Mouse (Mus musculus) right cerebral cortex, postnatal 36 days (tissue): ENCODE results near the gene Hs6st3.
"Not testable (repeated sequence)": the region's sequence is repeated elsewhere in the genome, so short reads cannot be mapped to it uniquely, and the experiment has no call there.

Experiments used
- DNase-seq, 2 experiments: peaks; one replicate each; pipeline ENCODE4 v3.0.0; 2022; ENCODE audit warnings: low spot score in 2 of 2, mixed read lengths in 1 of 2

The Hs6st3 gene

DNA sequence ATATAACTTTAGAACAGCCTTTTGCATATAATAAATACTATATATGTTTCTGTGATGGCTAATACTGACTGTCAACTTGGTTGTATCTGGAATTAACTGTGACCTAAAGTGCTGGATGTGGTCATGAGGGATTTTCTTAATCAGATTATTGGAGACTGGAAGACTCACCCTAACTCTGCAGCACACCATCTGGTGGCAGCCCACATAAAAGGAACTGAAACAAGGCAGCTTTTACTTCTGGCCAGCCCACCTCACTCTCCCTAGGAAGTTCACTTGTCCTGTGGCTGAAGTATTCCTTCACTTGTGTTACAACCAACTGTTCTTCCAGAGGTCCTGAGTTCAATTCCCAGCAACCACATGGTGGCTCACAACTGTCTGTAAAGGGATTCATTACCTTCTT, 313.5 kb downstream of the Hs6st3 start:
- no peak for DNase-seq

DNA sequence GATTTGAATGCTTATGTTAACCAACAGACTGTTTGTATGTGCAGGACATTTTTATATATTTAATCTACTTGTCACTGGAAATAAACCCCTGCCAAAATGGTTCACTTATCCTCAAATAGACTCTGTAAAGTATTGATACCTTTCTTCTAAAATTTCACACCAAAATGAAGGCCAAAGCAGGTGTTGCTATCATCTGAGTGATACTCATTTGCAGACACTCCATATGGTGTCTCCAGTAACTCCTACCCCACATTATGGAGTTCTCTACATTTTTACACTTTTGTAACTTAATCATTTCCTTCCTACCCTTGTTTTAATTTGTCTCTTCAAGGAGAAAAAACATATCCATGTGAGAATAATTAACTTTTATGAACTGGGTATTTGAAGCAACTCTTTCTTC, 314.2 kb downstream of the Hs6st3 start:
- DNase-seq: no peak

DNA sequence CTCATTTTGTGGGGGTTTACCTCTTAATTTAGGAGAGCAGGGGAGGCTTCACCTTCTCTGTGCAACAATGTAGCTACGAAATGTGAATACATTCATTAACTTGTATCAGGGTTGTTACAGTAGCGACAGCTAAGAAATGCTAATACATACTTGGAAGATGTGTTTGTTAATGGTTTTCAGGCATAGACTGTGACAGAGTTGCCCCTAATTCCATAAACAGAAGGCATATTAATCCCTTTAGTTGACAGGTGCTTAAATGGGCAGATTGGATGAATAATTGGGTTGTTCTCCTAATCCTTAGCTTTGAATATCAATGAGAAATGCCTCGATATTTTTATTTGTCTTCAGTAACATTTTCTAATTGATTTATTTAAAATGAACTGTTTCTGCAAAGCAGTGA, 314.7 kb downstream of the Hs6st3 start:
- no peak for DNase-seq

DNA sequence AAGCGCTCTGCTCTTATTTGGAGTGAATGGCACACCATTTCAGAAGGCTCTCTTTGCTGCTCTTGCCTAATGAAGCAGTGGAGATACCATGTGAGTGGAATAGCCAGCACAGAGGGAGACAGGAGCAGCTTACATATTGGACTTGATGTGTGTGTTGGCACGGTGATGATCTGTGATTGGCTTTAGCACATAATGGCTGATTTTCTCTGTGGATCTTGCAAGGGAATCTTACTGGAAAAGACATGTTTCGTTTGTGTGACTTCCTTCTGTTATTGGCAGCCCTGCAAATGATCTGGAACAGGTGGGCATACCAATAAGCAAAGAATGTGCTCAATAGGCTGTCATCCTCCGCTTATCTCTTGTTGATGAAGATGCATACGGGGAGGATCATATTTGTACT, 326.2 kb downstream of the Hs6st3 start:
- no peak for DNase-seq

DNA sequence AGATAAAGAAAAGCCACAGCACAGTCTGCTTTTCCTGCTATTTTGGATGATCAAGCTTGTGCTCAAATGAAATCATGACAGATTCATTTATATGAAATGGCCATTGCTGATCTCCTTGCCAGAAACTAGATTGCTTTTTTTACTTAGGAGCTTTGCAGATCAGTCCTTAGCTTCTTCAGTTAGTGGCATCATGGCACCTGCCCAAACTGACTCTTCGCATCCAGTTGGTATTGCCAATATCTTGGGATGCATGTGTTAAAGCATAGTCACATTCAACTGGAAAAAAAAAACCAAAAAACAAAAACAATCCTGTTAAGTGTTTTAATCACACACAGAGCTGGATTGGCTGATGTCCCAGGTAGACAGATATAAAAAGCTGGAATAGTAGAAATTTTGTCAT, 326.7 kb downstream of the Hs6st3 start:
- DNase-seq: no peak

DNA sequence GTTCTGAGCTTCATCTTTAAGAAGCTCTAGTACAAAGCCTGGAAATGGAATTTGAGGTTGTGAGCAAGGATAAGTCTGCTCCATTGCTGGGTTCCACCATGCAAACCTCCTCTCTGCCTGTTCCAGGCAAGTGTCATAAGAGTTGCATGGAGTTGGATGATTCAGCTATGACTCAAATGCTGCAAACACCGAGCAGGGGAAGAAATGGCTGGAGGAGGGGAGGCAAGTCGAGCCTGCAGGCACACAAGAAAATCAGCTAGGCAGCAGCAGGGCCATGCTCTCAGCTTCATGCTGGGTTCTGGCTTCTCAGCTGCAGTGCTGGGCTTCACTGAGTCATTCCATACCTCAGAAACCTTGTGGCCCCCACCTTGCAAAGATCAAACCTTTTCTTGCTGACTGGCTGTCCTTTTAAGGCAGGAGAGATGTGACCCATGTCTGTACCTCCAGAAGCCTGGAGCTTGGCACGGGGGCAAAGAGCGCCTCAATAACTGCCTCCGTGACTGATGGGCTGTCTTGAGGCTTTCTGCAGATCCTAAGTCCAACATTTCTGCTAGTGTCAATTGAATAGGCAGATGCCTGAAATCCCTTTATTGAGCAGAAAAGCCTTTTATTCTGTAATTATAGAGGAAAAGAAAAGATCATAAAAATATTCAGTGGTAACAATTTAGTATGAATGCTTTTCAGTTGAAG, 328.9 kb downstream of the Hs6st3 start:
- peak; percentile 14 to 38 for DNase-seq

DNA sequence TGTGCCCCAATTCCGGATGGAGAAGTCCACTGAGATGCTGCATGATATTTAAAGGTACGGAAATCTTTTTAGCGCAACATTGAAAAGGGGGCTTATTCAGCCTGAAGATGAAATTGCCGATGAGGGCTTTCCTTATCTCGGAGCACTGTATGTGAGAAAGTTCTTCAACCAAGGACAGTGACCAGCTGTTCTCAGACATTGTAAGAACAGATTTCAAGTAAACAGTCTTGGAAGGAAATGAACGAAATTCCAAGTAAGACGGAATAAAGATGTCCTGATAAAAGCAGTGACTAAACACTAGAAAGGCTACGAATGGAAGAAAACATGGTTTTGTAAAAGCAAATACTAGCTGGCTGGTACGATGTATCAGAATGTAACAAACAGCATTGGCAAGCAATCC, 338.4 kb downstream of the Hs6st3 start:
- DNase-seq: no peak

DNA sequence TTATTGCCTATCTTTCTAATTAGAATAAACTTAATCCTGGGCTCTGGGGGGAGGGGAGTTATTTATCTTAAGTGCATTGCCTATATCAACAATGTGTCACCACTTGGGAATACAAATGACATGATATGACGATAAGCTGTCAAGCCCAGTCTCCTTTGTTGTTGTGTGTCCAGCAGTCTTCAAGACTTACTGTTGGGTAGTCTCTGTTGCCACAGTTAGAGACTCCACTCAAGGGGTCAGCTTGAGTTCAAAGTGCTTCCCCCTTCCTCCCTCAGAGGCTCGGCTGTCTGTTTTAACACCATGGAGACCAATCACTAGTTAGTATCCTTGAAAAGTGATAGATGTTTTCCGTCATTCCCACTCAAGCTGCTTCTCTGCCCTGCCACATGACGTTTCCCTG, 339.7 kb downstream of the Hs6st3 start:
- DNase-seq: no peak

DNA sequence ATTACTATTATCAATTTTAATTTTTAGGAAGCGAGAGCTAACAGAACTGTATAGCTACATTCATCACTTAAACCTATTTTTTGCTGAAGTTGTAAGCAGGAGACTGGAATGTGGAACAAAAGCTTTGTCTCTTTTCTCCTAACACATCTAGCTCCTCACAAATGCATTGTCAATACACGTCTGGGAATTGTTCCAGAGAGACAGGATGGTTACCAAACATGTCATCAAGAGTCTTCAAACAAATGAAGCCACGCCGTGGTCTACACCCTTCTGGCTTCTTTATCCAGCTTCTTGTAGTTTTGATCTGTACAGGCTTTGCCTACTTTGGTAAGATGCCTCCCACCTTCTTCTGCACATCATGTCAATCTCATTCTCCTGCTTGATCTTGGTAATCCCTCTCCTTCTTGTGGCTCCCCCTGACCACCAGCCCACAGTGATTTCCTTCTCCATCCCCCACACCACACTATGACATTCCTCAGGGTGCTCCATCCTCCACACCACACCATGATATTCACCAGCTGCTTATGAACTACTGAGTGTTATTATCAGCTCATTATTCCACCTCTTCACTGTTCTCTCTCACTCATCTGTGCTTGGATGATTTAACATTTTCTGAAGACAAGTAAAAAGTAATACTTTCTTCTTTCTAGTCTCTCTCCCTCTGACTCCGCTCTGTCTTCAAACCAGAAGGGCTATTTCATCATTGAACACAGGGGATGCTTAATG, 351.0 kb downstream of the Hs6st3 start:
- DNase-seq: no peak

DNA sequence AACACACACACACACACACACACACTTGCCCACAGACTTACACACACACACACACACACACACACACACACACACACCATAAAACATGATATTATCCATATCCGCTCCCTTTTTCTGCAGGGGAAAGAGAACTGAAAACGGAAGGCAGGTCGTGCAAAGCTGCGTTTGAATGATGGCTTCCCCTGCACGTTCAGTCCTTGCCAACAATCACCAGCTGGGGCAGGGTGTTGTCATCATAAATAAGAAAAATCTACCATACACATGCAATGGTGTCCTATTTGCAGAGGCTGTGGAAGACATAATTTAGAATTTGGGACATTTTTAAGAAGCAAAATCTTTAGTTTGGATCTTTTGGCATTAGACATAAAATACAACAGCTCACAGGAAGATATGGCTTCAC, 382.5 kb downstream of the Hs6st3 start:
- no peak for DNase-seq

DNA sequence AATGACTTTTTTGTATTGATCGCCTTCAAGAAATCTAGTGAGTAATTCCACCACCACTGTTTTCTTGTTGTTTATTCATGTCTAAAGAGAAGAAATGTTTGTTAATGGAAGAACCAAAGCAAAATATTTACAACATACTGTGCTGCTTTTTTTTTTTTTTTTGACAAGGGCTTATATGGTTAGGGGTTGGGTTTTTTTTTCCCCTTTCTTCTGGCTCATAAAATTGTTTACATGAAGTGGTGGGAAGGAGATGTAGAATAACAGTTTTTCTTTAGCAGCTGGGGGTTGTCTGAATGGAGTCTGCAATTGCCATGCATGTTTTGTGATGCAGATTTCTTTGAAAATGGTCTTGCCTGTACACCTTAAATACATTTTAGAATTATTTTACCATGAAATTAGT, 382.9 kb downstream of the Hs6st3 start:
- no peak for DNase-seq

DNA sequence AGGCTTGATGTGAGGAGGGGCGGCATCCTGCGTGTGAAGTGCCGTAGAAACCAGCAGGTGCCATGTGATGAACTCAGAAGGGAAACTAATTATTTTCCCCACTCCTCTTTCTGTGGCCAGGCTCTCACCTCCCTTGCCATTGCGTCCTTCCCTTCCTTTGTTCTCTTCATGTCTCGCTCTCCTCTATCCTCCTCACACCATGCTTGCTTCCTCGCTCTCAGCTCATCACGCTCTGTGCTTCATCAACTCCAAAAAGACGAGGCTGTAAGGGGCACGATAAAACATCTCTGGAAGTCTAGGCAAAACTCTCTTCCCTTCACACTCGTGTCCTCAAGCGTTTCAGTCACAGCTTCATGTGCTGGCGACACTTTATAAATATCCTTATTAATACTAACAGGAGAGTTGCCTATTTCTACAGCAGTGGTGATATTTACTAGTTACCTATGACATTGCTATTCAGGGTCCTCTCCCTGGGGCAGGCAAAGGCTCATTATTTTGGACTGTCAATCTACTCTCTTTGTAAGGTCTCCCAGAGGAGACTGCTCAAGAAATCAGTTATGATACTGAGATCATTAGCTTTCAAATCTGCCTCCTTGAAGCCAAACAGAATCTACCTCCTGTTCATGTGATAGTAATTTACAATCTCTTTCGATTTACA, 394.9 kb downstream of the Hs6st3 start:
- DNase-seq: no peak

DNA sequence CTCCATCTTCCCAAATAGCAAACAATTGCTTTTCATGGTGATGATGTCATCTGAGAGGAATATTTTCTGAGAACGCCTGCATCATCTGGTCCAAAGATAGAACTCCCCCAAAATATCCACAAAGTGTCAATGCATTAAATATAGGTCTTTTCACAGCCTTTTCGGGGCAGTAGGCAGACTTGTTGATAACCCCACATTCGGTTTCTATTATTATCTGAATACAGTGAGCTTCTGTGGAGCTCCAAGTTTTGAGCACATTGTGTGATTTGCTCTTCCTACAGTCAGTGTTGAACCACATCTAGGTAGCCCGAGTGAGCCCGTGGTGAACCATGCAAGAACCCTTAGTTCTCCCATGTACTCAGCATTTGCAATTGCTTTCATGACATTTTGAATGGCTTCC, 402.4 kb downstream of the Hs6st3 start:
- DNase-seq: no peak

DNA sequence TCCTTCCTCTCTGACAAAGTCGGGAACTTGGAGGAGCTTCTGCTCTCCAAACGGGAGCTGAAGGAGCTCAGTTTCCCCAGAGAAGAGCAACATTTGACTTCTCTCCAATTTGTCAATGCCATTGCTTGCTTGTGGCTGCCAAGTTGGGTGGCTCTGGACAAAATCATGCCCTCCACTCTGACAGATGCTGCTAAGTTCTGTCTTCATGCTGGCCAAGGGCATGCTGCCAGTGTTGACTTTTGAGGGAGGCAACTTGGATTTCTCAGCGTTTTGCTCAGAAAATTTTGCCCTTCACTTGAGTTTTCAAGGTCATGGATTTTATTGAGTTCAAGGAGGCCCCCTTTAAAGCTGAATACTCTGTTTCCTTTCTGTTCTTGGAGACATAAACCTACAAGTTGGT, 406.5 kb downstream of the Hs6st3 start:
- DNase-seq: no peak

DNA sequence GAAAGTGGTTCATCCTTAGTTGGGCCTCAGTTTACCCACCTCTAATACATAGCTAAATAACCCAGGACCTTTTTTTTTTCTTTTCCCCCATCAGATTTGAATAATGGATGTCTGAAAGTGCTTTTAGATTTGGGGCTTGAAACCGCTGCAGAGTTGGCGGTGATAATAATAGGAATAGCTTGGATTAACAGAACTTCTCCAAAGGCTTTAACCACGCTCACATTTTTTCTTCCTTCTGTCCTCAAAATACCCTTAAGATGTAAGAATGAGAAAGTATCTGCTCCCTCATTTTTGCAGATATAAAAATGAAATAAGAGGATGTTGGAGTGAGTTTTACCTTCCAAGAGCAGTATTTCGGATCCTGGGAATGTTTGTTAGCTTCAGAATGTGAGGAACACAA, 420.2 kb downstream of the Hs6st3 start:
- no peak for DNase-seq

DNA sequence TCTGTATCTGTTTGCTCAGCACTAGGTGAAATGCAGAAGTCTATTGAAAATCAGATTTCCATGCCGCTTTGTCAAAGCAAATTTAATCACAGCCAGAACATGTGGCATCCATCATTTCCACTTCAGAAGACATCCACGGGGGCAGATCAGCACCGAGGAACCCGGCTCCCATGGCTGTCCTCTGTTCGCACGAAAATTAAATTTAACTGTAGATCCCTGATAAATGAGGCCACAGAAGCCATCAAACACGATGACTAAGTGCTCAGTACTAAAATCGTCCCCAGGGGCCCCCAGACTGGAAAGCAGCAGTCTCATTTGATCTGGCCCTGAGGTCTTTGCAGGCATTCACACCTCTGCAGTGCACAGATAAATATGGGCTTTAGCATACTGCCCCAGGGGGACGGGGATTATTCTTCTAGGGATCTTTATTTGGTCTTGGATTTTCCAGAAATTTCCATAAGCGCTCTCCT, 443.9 kb downstream of the Hs6st3 start:
- no peak for DNase-seq

DNA sequence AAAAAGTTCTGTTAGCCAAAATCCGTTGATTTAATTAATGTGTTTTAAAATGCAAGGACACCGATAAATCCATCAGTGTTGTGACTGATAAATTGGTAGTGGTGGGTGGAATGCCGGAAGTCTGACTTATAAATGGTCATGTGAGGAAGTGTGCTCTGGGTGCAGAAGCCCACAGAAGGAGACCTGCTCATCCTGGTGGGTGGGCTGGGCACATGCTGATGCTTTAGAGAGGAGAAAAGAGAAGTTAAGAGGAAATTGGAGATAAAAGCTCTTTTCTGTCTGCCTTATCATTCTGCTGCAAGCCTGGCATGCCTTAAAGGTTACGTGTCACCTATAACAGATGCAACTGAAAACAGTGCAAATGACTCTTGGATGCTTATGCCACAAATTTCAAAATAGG, 446.9 kb downstream of the Hs6st3 start:
- DNase-seq: no peak

DNA sequence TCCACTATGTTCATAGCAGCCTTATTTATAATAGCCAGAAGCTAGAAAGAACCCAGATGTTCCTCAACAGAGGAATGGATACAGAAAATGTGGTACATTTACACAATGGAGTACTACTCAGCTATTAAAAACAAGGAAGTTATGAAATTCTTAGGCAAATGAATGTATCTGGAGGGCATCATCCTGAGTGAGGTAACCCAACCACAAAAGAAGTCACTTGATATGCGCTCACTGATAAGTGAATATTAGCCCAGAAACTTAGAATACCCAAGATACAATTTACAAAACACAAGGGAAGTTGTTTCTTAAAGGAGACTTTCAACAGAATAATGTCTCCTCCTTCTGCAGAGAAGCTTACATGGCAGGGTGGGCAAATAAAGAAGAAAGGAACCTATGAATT, 449.2 kb downstream of the Hs6st3 start:
- DNase-seq: not testable (repeated sequence)

DNA sequence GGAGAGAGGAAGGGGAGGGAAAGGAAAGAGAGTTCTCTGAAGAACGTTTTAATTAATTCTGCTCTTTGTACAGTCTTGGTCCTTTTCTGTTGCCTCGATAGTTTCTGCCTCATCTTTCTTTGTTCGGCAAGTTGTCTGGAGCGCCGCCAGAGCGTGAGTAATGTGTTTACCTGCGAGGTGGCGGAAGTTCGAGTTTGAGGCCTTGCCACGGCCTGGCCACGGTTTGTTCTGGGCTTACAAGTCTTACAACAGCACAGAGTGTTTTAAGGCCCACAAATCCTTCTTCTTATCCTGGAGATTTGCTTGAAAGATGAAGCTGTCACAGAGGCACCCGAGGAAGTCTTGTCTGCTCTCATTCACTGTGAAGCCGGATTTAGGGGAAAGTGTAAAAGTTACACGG, 466.2 kb downstream of the Hs6st3 start:
- no peak for DNase-seq

DNA sequence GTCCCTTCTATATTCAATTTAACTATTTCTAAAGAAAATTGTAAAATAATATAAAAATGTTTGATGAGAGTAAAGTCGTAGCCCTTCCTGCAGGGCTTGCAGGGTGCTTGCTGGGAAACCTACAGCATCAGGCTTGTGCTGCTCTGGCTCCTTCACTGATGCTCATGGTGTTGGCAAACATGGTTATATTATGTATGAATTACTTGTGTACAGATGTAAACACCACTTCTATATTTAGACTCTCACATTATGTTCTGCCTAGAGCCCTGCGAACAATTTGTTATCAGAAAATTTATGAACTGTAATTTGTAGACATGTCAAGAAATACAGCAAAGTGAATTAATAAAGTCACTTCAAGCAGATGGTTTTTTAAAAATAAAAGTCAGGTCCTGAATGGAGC, 474.7 kb downstream of the Hs6st3 start:
- DNase-seq: no peak

DNA sequence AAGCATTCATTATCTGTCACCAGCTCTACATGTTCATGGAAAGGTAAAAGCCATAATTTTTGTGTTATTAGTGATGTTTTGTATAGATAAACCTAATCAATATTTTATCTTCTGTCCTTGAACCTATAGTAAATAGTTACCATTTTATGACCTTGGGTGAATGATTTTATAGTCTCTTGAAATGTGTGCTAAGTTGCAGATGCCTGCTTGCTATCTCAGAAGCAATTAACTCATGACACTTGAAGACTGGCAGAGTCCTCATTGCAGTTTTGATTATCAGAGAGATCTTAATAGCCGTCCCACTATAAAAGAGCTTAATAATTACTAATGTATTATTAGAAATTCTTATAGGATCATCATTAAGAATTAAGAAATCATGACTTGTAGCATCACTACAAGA, 491.0 kb downstream of the Hs6st3 start:
- no peak for DNase-seq

DNA sequence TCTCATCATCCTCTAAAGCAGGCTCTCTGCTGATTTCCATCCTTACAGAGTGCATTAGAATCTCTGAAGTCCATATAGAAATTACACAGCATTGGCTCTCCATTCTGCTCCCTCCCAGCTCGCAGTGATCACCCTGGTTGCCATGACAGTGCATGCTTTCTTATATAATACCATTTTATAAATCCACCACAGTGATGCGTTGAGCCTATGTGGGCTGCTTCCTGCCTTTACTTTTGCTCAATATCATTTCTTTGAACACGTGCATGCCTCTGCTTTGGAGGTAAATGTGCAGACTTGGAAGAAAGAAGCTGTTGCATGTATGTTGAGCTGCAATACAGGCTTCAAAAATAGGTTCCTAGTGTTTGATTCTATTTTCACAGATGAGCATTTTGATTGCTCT, 494.9 kb downstream of the Hs6st3 start:
- DNase-seq: peak; percentile 4 to 14

DNA sequence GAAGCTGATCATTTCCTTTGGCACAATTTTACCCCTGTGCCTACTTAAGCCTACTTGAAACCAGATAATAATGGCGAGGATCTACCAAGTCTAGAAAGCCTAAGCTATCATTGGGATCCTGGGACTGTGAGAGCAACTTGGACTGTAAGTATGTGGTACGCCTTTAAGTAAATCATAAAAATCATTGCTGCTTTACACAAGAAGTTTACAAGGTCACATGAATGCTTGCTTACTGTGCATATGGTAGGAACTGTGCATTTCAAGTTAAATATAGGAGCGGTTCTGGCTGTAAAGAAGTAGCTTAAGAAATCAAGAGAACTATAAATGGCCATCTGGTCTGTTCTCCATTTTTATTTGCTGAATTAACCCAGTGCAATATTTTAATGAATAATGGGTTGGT, 495.5 kb downstream of the Hs6st3 start:
- DNase-seq: no peak
